Mouse (Mus musculus) G1E (cell line): ENCODE results near the gene Cpsf7. TPM values are rescaled to one million over a fixed set of nuclear protein-coding genes. Genes with fewer than 3 reads are reported as not detected.

ENCODE experiments used
- ATAC-seq: 2 replicates; pipeline ENCODE4 v1.8.0; 2016; ENCODE audit warnings: mild to moderate bottlenecking; ENCODE audit not compliant: insufficient number of reproducible peaks, poor library complexity, low FRiP score, severe bottlenecking; ENCODE audit errors: extremely low read depth
- DNase-seq: peaks from one replicate; pipeline ENCODE4 v3.0.0; 2012; ENCODE audit warnings: low spot score
- H3K27me3 ChIP-seq: 2 replicates; pipeline ENCODE4 v1.6.1; 2012; ENCODE audit warnings: mild to moderate bottlenecking, low read length, inconsistent platforms; ENCODE audit not compliant: insufficient read depth
- H3K36me3 ChIP-seq: replicated peaks from 2 replicates; pipeline ENCODE3; 2012; ENCODE audit warnings: mild to moderate bottlenecking, inconsistent platforms
- H3K4me1 ChIP-seq: 2 replicates; pipeline ENCODE4 v1.6.1; 2012; ENCODE audit warnings: low read depth, low read length, inconsistent platforms, mixed read lengths; ENCODE audit not compliant: insufficient read depth
- H3K4me3 ChIP-seq: 2 replicates; pipeline ENCODE4 v1.5.1; 2012; ENCODE audit warnings: low read depth, mild to moderate bottlenecking, inconsistent platforms, low read length, moderate library complexity, mixed read lengths
- H3K9me3 ChIP-seq: replicated peaks from 2 replicates; pipeline ENCODE4 v1.6.1; 2012; ENCODE audit warnings: inconsistent platforms
- CTCF ChIP-seq: IDR thresholded peaks from 2 replicates; pipeline ENCODE4 v1.5.1; 2012; ENCODE audit warnings: low read depth, low read length, inconsistent platforms, mixed read lengths
- GATA1 ChIP-seq: IDR thresholded peaks from 2 replicates; pipeline ENCODE4 v1.6.1; 2012; ENCODE audit warnings: borderline replicate concordance, low read length, inconsistent platforms, mixed read lengths
- GATA2 ChIP-seq: IDR thresholded peaks from 2 replicates; pipeline ENCODE4 v1.6.1; 2012; ENCODE audit warnings: low read depth, low read length, inconsistent platforms, borderline replicate concordance
- POLR2AphosphoS5 ChIP-seq: IDR thresholded peaks from 2 replicates; pipeline ENCODE4 v1.6.1; 2012; ENCODE audit warnings: low read depth, low read length, inconsistent platforms; ENCODE audit not compliant: insufficient replicate concordance
- TAL1 ChIP-seq: conservative IDR thresholded peaks from 2 replicates; pipeline ENCODE4 v1.6.1; 2012; ENCODE audit warnings: low read depth, low read length, inconsistent platforms, mixed read lengths
- polyA plus RNA-seq: library from polyadenylated mRNA; stranded (reverse); fragments of >175 nt; gene quantifications from 2 replicates; pipeline ENCODE4 v1.2.3, GENCODE M21; 2012
- total RNA-seq, 2 experiments: library from RNA; stranded (forward) in 1 of 2; stranded (reverse) in 1 of 2; fragments of 200-1000 nt in 1 of 2; fragments of >200 nt in 1 of 2; fragmentation: Nextera tagmentation in 1 of 2; gene quantifications; 2 replicates each; pipeline ENCODE4 v1.2.3; 2014 to 2017

The Cpsf7 gene
- total RNA-seq (2014; fragmentation: Nextera tagmentation) (108 and 119 TPM in 2 replicates), total RNA-seq (2017) (48.5 and 48.6 TPM in 2 replicates), polyA plus RNA-seq (47.4 and 69.0 TPM in 2 replicates)

DNA sequence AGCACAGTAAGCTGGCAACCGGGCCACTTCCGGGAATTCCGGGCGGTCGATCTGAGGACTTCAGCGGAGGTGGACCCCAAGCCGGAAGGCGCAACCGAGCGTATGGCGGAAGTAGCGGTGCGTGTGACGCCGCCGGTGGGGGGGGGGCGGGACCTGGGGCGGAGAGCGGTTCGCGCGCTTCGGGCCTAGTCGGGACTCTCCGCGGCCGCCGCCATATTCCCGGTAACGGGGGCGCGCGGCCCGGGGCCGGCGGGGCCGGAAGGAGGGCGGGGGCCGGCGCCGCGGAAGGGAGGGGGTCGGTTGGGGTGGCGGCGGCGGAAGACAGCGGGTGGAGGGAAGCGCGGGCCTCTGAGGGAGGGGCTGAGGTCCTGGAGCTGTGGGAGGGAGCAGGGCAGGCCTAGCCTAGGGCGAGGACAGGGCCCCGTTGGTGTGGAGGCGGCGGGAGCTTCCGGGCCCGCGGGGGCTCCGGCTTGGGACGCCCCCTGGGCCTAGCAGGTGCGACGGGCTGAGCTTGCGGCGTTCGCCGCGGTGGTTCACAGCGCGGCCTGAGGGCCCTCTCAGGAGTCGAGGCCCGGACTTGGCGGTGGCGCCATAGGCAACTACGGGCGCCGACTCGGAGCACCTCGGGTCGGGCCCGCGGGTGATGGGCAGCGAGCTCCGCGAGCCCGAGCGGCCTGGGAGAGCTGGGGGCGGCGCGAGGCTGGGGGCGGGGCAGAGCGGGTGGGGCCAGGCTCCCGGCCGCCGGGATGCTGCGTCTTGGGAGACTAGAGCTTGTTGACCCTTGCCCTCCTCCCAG is at the start of gene Cpsf7:
Gene Cpsf7 (plus strand): TSS at position 161 of the 796 bp plus-strand sequence.
- ATAC-seq (peak; percentile 70), DNase-seq (peak; percentile 82)
- no peak for TF ChIP-seq CTCF
- TF ChIP-seq GATA2, result no peak
- no peak for TF ChIP-seq TAL1
- no peak for TF ChIP-seq GATA1
- no peak for TF ChIP-seq POLR2AphosphoS5
- Histone ChIP-seq H3K4me1 (peaks cover 56% of the 10 kb centered on the region), H3K9me3 (no peaks in the 10 kb centered on the region), H3K36me3 (peaks cover 45% of the 10 kb centered on the region), H3K27me3 (no peaks in the 10 kb centered on the region), H3K4me3 (peak within 1 kb of the TSS; percentile 96)

DNA sequence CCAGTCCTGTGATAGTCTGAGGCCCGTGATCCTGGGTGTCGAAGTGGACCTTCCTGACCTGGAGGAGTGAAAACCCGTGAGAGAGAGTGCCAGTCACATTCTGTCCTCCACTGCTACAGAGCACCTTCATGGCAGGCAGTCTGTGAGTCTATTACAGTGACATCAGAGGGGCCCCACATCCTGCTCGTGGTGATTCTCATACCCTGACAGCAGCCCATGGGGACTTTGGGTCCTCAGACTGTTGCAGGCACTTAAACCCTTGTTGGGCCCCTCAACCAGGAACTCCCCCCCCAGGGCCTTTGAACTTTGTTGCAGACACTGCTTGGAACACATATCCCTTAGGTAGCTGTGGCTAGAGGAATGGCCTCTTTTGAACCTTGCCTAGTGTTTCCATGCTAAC is 45.5 kb upstream of the Cpsf7 start:
- no peak for TF ChIP-seq CTCF
- no peak for TF ChIP-seq GATA1
- TF ChIP-seq POLR2AphosphoS5, result no peak
- no peak for TF ChIP-seq TAL1
- TF ChIP-seq GATA2, result no peak
- H3K36me3 ChIP-seq, result no peaks in the 10 kb centered on the region
- no peaks in the 10 kb centered on the region for H3K4me1 ChIP-seq
- H3K27me3 ChIP-seq, result peaks cover 58% of the 10 kb centered on the region
- no peaks in the 10 kb centered on the region for H3K9me3 ChIP-seq
- no peak for DNase-seq
- no peak overlapping the region for H3K4me3 ChIP-seq
- no peak for ATAC-seq

DNA sequence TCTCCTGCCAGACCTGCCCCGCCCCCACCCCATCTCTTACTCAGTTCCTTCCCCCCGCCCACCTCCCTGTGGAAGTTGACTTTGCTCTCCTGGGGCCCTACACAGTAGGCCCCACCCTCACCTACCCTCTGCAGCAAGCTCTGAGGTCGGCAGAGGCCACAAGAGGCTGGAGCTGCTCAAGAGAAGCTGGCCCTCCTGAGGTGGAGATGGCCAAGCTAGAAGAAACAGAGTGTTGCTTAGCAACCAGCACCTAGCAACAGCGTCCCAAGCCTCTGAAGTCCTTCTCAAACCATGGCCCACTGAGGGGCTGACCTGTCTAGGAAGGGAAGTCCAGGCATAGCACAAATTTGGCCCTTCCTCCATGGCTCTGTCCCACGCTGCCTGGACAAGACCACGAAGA is 42.4 kb upstream of the Cpsf7 start, which contains the start of gene Ppp1r32:
Gene Ppp1r32 (minus strand): TSS at position 226 of the 400 bp plus-strand sequence.
- no peaks in the 10 kb centered on the region for H3K9me3 ChIP-seq
- H3K4me1 ChIP-seq, result no peaks in the 10 kb centered on the region
- peaks cover 35% of the 10 kb centered on the region for H3K27me3 ChIP-seq
- ATAC-seq (no peak), DNase-seq (no peak)
- TF ChIP-seq TAL1 (no peak), GATA1 (no peak), POLR2AphosphoS5 (no peak), CTCF (no peak), GATA2 (no peak)
- no peaks in the 10 kb centered on the region for H3K36me3 ChIP-seq
- H3K4me3 ChIP-seq, result no peak within 1 kb of the TSS

DNA sequence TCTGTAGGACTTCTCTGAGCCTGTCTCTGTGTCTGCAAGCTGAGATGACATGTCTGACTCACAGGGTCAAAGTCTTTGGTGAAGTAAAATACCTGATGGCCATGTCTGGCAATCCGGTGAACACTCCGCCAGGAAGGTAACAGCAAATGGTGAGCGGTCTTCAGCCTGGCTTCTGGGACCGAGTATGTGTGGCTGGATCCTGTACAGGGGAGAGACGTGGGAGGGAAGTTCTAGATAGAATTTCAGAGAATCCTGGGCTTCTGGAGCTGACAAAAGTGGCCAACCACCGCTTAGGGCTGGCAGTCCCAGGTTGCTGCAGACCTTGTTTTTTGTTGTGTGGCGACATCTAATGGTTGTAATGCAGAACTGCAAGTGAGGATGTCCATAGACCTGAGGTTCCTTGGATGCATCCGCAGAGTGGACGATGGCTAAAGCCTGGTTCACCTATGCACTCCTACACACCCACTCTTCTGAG is 38.8 kb upstream of the Cpsf7 start:
- Histone ChIP-seq H3K4me3 (no peak overlapping the region), H3K27me3 (peaks cover 25% of the 10 kb centered on the region), H3K36me3 (no peaks in the 10 kb centered on the region), H3K9me3 (no peaks in the 10 kb centered on the region), H3K4me1 (no peaks in the 10 kb centered on the region)
- DNase-seq, result peak; percentile 61
- no peak for TF ChIP-seq GATA2
- TF ChIP-seq CTCF, result peak; percentile 94
- ATAC-seq, result no peak

DNA sequence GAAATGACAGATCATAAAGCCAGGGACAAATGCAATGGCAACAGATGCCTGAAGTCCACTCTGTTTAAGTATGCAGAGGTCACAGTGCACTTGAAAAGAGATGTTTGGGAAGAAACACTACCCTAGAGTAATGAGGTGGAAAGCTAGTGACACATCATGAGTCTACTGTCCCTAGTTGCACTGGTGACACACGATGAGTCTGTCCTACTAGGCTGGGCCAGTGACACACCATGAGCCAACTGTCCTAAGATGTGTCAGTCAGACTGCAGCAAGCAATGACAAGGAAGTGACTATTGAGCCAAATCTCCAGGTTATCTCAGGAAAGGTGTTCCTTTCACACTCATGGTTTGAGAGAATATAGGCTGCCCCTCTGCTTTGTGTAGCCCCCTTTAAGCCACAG is 29.4 kb upstream of the Cpsf7 start:
- Histone ChIP-seq H3K9me3 (no peaks in the 10 kb centered on the region), H3K4me1 (peaks cover 11% of the 10 kb centered on the region; the same call in 1 of the 2 replicates), H3K36me3 (peaks cover 78% of the 10 kb centered on the region), H3K27me3 (peaks cover 4% of the 10 kb centered on the region; the same call in 1 of the 2 replicates), H3K4me3 (no peak overlapping the region)
- DNase-seq (no peak), ATAC-seq (no peak)
- no peak for TF ChIP-seq GATA2
- TF ChIP-seq POLR2AphosphoS5, result no peak
- TF ChIP-seq TAL1, result no peak
- TF ChIP-seq GATA1, result no peak

DNA sequence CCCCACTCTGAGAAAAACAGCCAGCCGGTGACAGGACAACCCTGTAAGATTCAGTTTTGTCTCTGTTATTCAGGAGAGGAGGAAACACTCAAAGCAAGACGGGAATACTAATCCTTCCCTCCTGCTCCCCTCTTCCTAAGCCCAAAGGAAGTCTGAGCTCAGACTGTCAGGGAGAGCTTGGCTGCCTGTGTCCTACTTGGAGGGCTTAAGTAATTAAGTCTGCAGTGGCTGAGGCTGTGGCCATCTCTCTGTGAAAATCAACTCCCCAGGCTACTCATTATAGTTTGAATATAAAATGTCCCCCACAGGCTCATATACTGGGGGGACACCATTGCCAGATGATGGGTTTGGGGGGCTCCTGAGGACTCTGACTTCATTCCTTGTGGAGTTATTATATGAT is 28.1 kb upstream of the Cpsf7 start:
- Histone ChIP-seq H3K4me3 (no peak overlapping the region), H3K36me3 (peaks cover 91% of the 10 kb centered on the region), H3K27me3 (peaks cover 4% of the 10 kb centered on the region; the same call in 1 of the 2 replicates), H3K4me1 (peaks cover 11% of the 10 kb centered on the region; the same call in 1 of the 2 replicates), H3K9me3 (no peaks in the 10 kb centered on the region)
- TF ChIP-seq TAL1 (no peak), POLR2AphosphoS5 (no peak), GATA2 (no peak), GATA1 (no peak), CTCF (no peak)
- DNase-seq (no peak), ATAC-seq (no peak)
